ENCODE assay signal across 9 mouse cellular contexts in the genomic region with DNA sequence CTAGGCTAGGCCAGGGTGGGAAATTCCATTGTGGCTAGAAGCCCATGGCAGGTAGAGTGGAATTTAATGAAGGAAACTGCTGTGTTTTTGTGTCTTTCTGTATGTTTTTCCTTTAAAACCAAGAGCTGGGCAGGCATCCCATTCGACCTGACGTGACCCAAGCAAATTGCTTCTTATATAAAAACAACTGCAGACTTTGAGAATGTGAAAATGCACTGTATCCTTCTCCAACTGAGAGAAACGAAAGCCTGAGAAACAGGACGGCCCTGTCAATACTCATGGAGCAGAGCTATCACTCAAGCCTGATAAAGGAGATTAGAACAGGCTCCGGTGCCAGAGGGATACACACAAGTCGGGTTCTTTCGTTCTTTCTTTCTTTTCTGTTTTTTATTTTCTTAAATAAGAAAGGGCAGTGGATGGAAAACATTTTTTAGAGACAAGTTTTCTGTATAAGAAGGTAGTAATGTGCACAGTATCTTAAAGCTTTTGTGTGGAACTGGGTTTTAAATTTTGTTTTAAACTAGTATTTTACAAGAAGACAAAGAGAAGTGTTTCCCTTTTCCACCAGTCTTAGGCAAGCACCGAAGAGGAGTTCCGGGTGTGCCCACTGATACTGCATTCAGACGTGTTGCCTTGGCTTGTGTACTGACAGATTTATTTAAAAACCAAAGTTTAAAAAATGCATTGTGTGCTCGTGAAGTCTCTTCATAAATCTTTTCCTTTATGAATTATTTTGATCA.
A peak's percentile ranks its signal among the peaks of the same experiment; 100 is the strongest.
DNase-seq lines count a peak whose midpoint lies in the region; ATAC-seq lines count a peak whose summit lies in the region.
"Had no signal": no experiment of that assay in that cellular context is flagged by ENCODE, and none has a peak within 500 bp of the region (broad histone marks: within the 10 kb centered on the region; RNA-seq: fewer than 3 reads in every experiment).

No protein-coding gene starts in this region.

- ATAC-seq in forebrain, embryonic 12.5 days (ENCODE audit: low FRiP score): no peak

- H3K9ac ChIP-seq in forebrain, embryonic 12.5 days: no peak overlapping the region

- H3K27ac ChIP-seq in forebrain, embryonic 12.5 days: no peak overlapping the region
- H3K27ac ChIP-seq: macrophage had no signal

- H3K9me3 ChIP-seq in forebrain, embryonic 12.5 days: no peaks in the 10 kb centered on the region

- no peaks in the 10 kb centered on the region for H3K36me3 ChIP-seq in forebrain, embryonic 12.5 days (replicated peaks)

- intact Hi-C loops in heart, postnatal 14 days (cut with DNase I): loop anchor here (1.0 kb wide), 1 partner anchor 29 kb away; no protein-coding TSS in a partner anchor

- 40% methylated on average over 11 of the region's 11 CpGs for WGBS in forebrain, embryonic 12.5 days

- peaks cover 20% of the 10 kb centered on the region for H3K4me1 ChIP-seq in forebrain, embryonic 12.5 days

- H3K27me3 ChIP-seq in forebrain, embryonic 12.5 days: no peaks in the 10 kb centered on the region

- H3K4me2 ChIP-seq in forebrain, embryonic 12.5 days: peak overlapping the region; percentile 8; the same call in 1 of the 2 replicates

- H3K4me3 ChIP-seq in forebrain, embryonic 12.5 days (replicated peaks): no peak overlapping the region

- DNase-seq in adrenal gland, postnatal 10 days: peak; percentile 66
- DNase-seq in adrenal gland, adult 18-20 months (ENCODE audit: low spot score in 2 of 2): no peak
- peak; percentile 82 for DNase-seq in NIH3T3 (ENCODE audit: low read depth)
- DNase-seq in heart, postnatal 14 days: peak; percentile 46 to 66
- DNase-seq in lung, postnatal 14 days: peak; percentile 28
- DNase-seq in yolk sac, embryonic 10.5 days (ENCODE audit: low spot score): peak; percentile 2
- no peak for DNase-seq in thymus, postnatal 0 days (ENCODE audit: low spot score)

Comparison
In these comparisons a context has a peak if more than half of its experiments do, and no peak if none do; other contexts are left out.
1. DNase-seq: peak in adrenal gland, postnatal 10 days (single experiment), NIH3T3 (single experiment), heart, postnatal 14 days (2 of 2), lung, postnatal 14 days (single experiment) and yolk sac, embryonic 10.5 days (single experiment); none in adrenal gland, adult 18-20 months (0 of 2) and thymus, postnatal 0 days (single experiment).